Mouse (Mus musculus) midbrain, postnatal 0 days (tissue): ENCODE measurements around the gene 1700029J07Rik. TPM values are rescaled to one million over a fixed set of nuclear protein-coding genes. Genes with fewer than 3 reads are reported as not detected.

Source experiments
- ATAC-seq: fragments of 200-750 bp; cut with Nextera tagmentation; 2 replicates; pipeline ENCODE4 v1.8.0; 2017; ENCODE audit warnings: moderate number of reproducible peaks, mild to moderate bottlenecking, moderate TSS enrichment, moderate library complexity; ENCODE audit not compliant: low FRiP score
- DNase-seq: peaks from one replicate; pipeline ENCODE4 v3.0.0-alpha.2; 2015; ENCODE audit warnings: low spot score
- H3K27ac ChIP-seq: fragments of 300-500 bp; sonication (generic); 2 replicates; pipeline ENCODE4 v1.5.1; 2014; ENCODE audit warnings: low read depth, mild to moderate bottlenecking, low read length, mixed read lengths
- H3K27me3 ChIP-seq: fragments of 300-500 bp; sonication (generic); 2 replicates; pipeline ENCODE4 v1.6.1; 2014; ENCODE audit warnings: low read length, control low read depth, mixed read lengths; ENCODE audit not compliant: insufficient read depth
- H3K36me3 ChIP-seq: fragments of 300-500 bp; sonication (generic); 2 replicates; pipeline ENCODE4 v1.6.1; 2014; ENCODE audit warnings: low read length, control low read depth, mixed read lengths; ENCODE audit not compliant: insufficient read depth
- H3K4me1 ChIP-seq: fragments of 300-500 bp; sonication (generic); 2 replicates; pipeline ENCODE4 v1.6.1; 2014; ENCODE audit warnings: mild to moderate bottlenecking, control low read depth, antibody characterized with exemption, low read length, mixed read lengths; ENCODE audit not compliant: insufficient read depth
- H3K4me2 ChIP-seq: fragments of 300-500 bp; sonication (generic); 2 replicates; pipeline ENCODE4 v1.6.1; 2014; ENCODE audit warnings: low read depth, mild to moderate bottlenecking, low read length, mixed read lengths; ENCODE audit not compliant: poor library complexity, severe bottlenecking
- H3K4me3 ChIP-seq: fragments of 300-500 bp; sonication (generic); 2 replicates; pipeline ENCODE4 v1.5.1; 2014; ENCODE audit warnings: low read depth, mild to moderate bottlenecking, low read length, moderate library complexity
- H3K9ac ChIP-seq: fragments of 300-500 bp; sonication (generic); replicated peaks from 2 replicates; pipeline ENCODE4 v1.6.1; 2014; ENCODE audit warnings: mild to moderate bottlenecking, low read length, moderate library complexity, mixed read lengths; ENCODE audit not compliant: poor library complexity, severe bottlenecking
- H3K9me3 ChIP-seq: fragments of 300-500 bp; sonication (generic); 2 replicates; pipeline ENCODE4 v1.6.1; 2016; ENCODE audit warnings: low read length, control low read depth
- CTCF ChIP-seq: IDR thresholded peaks from 2 replicates; pipeline ENCODE4 v1.5.1; 2016; ENCODE audit warnings: antibody characterized with exemption, mild to moderate bottlenecking
- WGBS: fragments of 180-500 bp; shearing (Covaris S2); extraction: QIAGEN DNeasy Blood & Tissue Kit; methylation state at CpG from one replicate; pipeline ENCODE4 v1.1.7; 2014; 5-methylcytosine and 5-hydroxymethylcytosine counted together
- polyA plus RNA-seq: library from polyadenylated mRNA; unstranded; fragments of >200 nt; fragmentation: Nextera tagmentation; extraction: Ambion mirVana; gene quantifications from 2 replicates; pipeline ENCODE4 v1.2.1, GENCODE M21; 2015
- total RNA-seq: library from RNA; depleted of rRNA; stranded (reverse); fragments of >200 nt; gene quantifications from 2 replicates; pipeline ENCODE4 v1.2.3, GENCODE M21; 2014

The 1700029J07Rik gene
- total and polyA plus RNA-seq, 2 experiments from 2014 or later, result 1.9 to 5.1 TPM

DNA sequence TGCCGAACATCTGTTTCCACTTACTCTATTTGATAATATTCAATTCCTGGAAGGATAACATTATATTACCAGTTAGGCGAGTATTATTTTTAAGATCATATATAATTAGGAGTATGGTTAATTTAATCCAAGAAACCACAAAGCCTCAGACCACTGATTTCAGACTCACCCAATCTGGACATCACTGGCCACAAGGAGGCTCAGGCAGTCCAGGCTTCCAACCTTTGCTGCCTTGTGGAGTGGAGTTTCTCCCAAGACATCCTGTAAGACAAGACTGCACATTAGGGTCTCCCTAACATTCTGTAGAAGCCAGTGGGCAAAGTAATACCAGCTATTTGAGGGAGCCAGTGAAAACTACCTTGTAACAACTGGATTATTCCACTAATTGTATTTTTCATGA is 23.2 kb upstream of the 1700029J07Rik start:
- 84% methylated on average over 2 of the region's 2 CpGs for WGBS
- Histone ChIP-seq H3K4me1 (peaks cover 6% of the 10 kb centered on the region; the same call in 1 of the 2 replicates), H3K4me3 (no peak overlapping the region), H3K36me3 (peaks cover 4% of the 10 kb centered on the region; the same call in 1 of the 2 replicates), H3K4me2 (peak overlapping the region; percentile 94; the same call in 1 of the 2 replicates), H3K9ac (no peak overlapping the region), H3K27ac (no peak overlapping the region), H3K27me3 (no peaks in the 10 kb centered on the region), H3K9me3 (no peaks in the 10 kb centered on the region)
- DNase-seq (no peak), ATAC-seq (no peak)
- TF ChIP-seq CTCF, result peak; percentile 53

DNA sequence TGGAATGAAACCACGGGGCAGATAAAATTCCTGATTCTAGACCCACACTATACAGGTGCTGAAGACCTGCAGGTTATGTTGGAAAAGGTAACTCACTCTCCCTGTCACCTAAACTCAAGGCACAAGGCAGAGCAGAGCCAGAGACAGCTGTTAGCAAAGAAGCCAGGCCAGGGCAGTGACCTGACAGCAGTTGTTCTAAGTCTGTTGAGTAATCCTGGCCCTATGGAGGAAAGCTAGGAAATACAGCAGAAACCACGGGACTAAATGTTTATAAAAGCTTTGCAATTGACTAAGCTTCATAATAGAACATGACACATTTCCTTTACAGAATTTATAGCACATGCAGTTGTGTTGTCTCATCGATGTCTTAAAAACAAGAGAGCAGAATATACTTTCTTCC is 20.5 kb upstream of the 1700029J07Rik start:
- H3K27me3 ChIP-seq, result no peaks in the 10 kb centered on the region
- DNase-seq (no peak), ATAC-seq (no peak)
- no peak overlapping the region for H3K4me3 ChIP-seq
- 93% methylated on average over 3 of the region's 3 CpGs for WGBS
- H3K9ac ChIP-seq, result no peak overlapping the region
- peaks cover 4% of the 10 kb centered on the region; the same call in 1 of the 2 replicates for H3K36me3 ChIP-seq
- H3K27ac ChIP-seq, result no peak overlapping the region
- TF ChIP-seq CTCF, result no peak
- peaks cover 6% of the 10 kb centered on the region; the same call in 1 of the 2 replicates for H3K4me1 ChIP-seq
- no peaks in the 10 kb centered on the region for H3K9me3 ChIP-seq
- no peak overlapping the region for H3K4me2 ChIP-seq

DNA sequence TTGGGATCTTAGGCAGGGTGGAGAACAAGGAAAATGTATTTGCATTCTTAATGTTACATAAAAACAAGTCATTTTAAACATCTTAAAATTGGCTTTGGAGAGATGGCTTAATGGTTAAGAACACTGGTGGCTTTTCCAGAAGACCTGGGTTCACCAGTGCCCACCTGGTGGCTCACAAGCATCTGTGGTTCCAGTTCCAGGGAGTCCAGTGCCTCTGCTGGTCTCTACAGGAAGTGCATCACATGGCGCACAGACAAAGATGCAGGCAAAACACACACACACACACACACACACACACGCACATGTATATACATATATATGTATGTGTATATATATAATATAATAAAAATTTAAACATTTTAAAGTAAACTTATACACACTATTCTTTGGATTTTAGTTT is 19.1 kb upstream of the 1700029J07Rik start:
- DNase-seq (no peak), ATAC-seq (no peak)
- H3K4me1 ChIP-seq, result 0 out of 2 replicates have a peak, but pooled peaks cover 5% of the 10 kb centered on the region
- H3K9ac ChIP-seq, result no peak overlapping the region
- peak; percentile 45 for TF ChIP-seq CTCF
- peaks cover 7% of the 10 kb centered on the region; the same call in 1 of the 2 replicates for H3K36me3 ChIP-seq
- 93% methylated on average over 2 of the region's 2 CpGs for WGBS
- H3K9me3 ChIP-seq, result no peaks in the 10 kb centered on the region
- no peak overlapping the region for H3K27ac ChIP-seq
- H3K27me3 ChIP-seq, result no peaks in the 10 kb centered on the region
- H3K4me2 ChIP-seq, result no peak overlapping the region
- no peak overlapping the region for H3K4me3 ChIP-seq

DNA sequence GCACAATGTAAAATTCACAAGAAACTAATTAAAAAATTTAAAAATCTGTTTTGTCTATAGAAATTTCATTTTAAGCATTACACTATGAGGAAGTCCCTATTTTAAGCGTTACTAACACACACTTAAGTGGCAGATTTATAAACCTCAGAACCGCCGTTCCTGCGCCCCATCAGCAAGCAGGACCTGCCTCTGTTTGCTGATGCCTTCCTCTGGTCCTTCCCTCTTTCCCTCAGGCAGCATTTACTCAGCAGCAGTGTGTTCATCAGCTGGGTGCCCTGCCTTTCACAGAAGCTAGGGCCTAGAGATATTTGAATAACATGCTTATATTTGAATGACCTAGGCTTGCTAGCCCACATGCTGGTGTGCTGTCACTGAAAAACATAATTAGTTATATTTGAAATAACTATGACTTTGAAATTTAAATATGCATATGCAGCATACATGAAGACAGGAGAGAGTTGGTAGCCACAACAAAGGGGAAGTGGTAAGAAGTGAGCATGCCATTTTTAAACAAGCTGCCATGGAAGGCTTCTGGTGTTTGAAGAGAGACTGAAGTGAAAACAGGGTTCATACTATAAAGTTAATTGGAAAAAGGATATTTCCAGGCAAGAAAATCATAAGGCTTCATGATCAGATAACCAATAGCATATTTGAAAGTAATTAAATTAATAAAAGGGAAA is 15.7 kb upstream of the 1700029J07Rik start:
- TF ChIP-seq CTCF, result no peak

DNA sequence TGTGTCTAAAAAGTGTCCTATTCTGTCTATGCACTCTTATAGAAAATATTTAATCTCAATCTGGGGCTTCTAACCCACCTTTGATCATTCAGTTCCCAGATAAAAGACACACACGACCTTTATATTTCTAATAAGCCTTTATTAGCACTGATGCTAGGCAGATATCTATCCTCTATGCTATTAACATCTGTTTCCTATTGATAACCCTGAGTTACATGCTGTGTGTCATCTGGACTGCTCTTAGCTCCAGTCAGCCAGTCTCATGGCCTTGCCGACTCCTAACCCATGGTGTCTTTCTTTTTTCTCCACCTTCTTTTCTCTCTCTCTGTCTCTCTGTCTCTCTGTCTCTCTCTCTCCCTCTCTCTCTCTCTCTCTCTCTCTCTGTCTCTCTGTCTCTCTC is 13.1 kb upstream of the 1700029J07Rik start:
- no peak overlapping the region for H3K27ac ChIP-seq
- no peak overlapping the region for H3K9ac ChIP-seq
- TF ChIP-seq CTCF, result no peak
- H3K4me3 ChIP-seq, result no peak overlapping the region
- ATAC-seq (no peak), DNase-seq (no peak)
- 59% methylated on average over 2 of the region's 2 CpGs for WGBS
- no peaks in the 10 kb centered on the region for H3K4me1 ChIP-seq
- H3K4me2 ChIP-seq, result no peak overlapping the region
- H3K27me3 ChIP-seq, result no peaks in the 10 kb centered on the region
- H3K9me3 ChIP-seq, result no peaks in the 10 kb centered on the region
- H3K36me3 ChIP-seq, result peaks cover 20% of the 10 kb centered on the region; the same call in 1 of the 2 replicates

More for the DNA sequence above, 15.7 kb upstream of the 1700029J07Rik start:
- no peak overlapping the region for H3K27ac ChIP-seq
- H3K9ac ChIP-seq, result no peak overlapping the region
- H3K9me3 ChIP-seq, result no peaks in the 10 kb centered on the region
- DNase-seq (no peak), ATAC-seq (no peak)
- H3K4me2 ChIP-seq, result no peak overlapping the region
- no peak overlapping the region for H3K4me3 ChIP-seq
- H3K27me3 ChIP-seq, result no peaks in the 10 kb centered on the region
- H3K36me3 ChIP-seq, result peaks cover 17% of the 10 kb centered on the region; the same call in 1 of the 2 replicates
- no peaks in the 10 kb centered on the region for H3K4me1 ChIP-seq
- WGBS, result 91% methylated on average over 4 of the region's 4 CpGs

DNA sequence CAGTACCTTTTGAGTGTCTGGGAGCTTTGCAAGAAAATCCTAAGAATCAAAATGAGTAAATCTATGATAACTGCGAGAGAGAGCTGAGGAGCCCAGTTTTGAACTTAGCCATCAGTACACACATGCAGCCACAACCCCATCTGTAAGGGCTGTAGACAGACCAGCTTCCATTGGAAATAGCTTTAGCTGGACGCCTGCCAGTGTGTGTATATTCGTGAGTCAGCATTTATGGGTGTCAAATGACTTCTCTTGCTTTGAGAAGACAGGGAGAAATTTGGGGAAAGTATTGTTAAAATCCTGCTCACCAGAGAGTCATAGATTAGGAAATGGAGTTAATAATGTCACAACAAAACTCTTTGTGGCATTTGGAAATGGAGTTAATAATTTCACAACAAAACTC is 11.6 kb upstream of the 1700029J07Rik start:
- Histone ChIP-seq H3K4me3 (no peak overlapping the region), H3K27ac (no peak overlapping the region), H3K4me1 (no peaks in the 10 kb centered on the region), H3K36me3 (peaks cover 24% of the 10 kb centered on the region; the same call in 1 of the 2 replicates), H3K4me2 (no peak overlapping the region), H3K9ac (no peak overlapping the region), H3K9me3 (no peaks in the 10 kb centered on the region), H3K27me3 (no peaks in the 10 kb centered on the region)
- no peak for ATAC-seq
- WGBS, result 88% methylated on average over 3 of the region's 3 CpGs
- DNase-seq, result no peak
- TF ChIP-seq CTCF, result no peak
